Mouse (Mus musculus): ENCODE results near the gene Gfpt1.

- TF ChIP-seq CTCF (IDR thresholded peaks at IDR 0.05) (no peak), EP300 (IDR thresholded peaks at IDR 0.05) (no peak)
Measured at GRCm38 (mm10) chr6:87133520-87133919, 90.9 kb downstream of the Gfpt1 start.

All from lung, postnatal 0 days (tissue).